Mouse (Mus musculus) liver, embryonic 16.5 days (tissue): ENCODE results near the gene Amdhd2. TPM values are rescaled to one million over a fixed set of nuclear protein-coding genes. Genes with fewer than 3 reads are reported as not detected.

Experiments
- ATAC-seq: fragments of 200-750 bp; cut with Nextera tagmentation; 2 replicates; pipeline ENCODE4 v1.8.0; 2017; ENCODE audit warnings: low read depth, mild to moderate bottlenecking, moderate number of reproducible peaks, moderate library complexity
- H3K27ac ChIP-seq: fragments of 300-500 bp; sonication (generic); 2 replicates; pipeline ENCODE4 v1.5.1; 2014; ENCODE audit warnings: mild to moderate bottlenecking, low read length
- H3K27me3 ChIP-seq: fragments of 300-500 bp; sonication (generic); 2 replicates; pipeline ENCODE4 v1.6.1; 2014; ENCODE audit warnings: low read depth, low read length, mixed read lengths; ENCODE audit not compliant: control insufficient read depth, insufficient read depth
- H3K36me3 ChIP-seq: fragments of 300-500 bp; sonication (generic); 2 replicates; pipeline ENCODE4 v1.6.1; 2014; ENCODE audit warnings: mild to moderate bottlenecking; ENCODE audit not compliant: control insufficient read depth, insufficient read depth
- H3K4me1 ChIP-seq: fragments of 300-500 bp; sonication (generic); 2 replicates; pipeline ENCODE4 v1.6.1; 2014; ENCODE audit warnings: low read depth, low read length, mixed read lengths; ENCODE audit not compliant: control insufficient read depth
- H3K4me2 ChIP-seq: fragments of 300-500 bp; sonication (generic); 2 replicates; pipeline ENCODE4 v1.6.1; 2014; ENCODE audit warnings: low read depth, low read length, mixed read lengths
- H3K4me3 ChIP-seq: fragments of 300-500 bp; sonication (generic); 2 replicates; pipeline ENCODE4 v1.5.1; 2014; ENCODE audit warnings: low read depth, mild to moderate bottlenecking, low read length
- H3K9ac ChIP-seq: fragments of 300-500 bp; sonication (generic); 2 replicates; pipeline ENCODE4 v1.6.1; 2014; ENCODE audit warnings: low read depth, low read length
- H3K9me3 ChIP-seq: fragments of 300-500 bp; sonication (generic); replicated peaks from 2 replicates; pipeline ENCODE4 v1.6.1; 2016; ENCODE audit warnings: low read length; ENCODE audit not compliant: control insufficient read depth
- WGBS: fragments of 180-500 bp; shearing (Covaris S2); extraction: QIAGEN DNeasy Blood & Tissue Kit; methylation state at CpG from one replicate; pipeline ENCODE4 v1.1.7; 2014; ENCODE audit not compliant: insufficient replicate concordance; 5-methylcytosine and 5-hydroxymethylcytosine counted together
- polyA plus RNA-seq: library from polyadenylated mRNA; unstranded; fragments of >200 nt; fragmentation: Nextera tagmentation; extraction: Ambion mirVana; gene quantifications from 2 replicates; pipeline ENCODE4 v1.2.1, GENCODE M21; 2015

Gene Amdhd2
- polyA plus RNA-seq, 1 experiment from 2014 or later, result 25.0 TPM

DNA sequence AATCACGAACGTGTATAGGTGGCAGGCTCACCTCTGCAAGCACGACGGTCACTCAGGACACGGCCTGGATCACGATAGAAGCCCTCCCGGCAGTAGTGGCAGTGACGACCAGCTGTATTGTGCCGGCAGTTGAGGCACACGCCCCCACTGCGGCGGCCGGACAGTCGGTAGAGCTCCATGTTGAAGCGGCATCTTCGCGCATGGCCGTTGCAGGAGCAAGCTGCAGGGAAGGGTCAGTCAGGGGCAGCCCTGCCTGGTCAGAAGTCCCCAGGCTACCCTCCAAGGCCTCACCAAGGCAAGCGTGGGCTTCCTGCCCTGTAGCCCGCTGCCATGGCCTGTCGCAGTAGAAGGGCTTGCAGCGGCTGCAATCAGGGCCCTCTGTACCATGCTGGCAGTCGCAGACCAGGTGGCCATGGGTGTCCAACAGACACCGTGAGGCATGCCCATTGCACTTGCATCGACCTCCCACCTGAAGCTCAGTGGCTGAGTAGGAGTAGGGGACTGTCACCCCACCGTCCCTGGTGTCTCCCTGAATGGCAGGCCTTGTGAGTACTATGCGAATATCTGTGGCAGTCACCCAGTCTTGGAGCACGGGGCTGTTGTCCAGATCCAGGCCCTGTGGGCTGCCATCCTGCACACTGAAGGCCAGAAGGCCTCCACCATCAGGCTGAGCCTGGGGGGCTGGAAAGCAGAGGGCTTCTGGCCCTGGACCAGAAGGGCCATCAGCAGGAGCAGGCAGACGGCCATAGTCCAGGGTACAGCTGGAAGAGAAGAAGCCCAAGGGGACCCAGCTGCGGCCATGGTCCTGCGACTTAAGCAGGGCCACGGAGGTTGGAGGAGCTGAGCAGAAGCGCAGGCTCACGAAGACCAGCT is 44.4 kb upstream of the Amdhd2 start:
- 64% methylated on average over 34 of the region's 34 CpGs for WGBS
- peak overlapping the region; percentile 75 for H3K9ac ChIP-seq
- peak overlapping the region; percentile 58 for H3K4me3 ChIP-seq
- H3K27me3 ChIP-seq, result peaks cover 20% of the 10 kb centered on the region
- peak overlapping the region; percentile 97 for H3K27ac ChIP-seq
- H3K4me2 ChIP-seq, result peak overlapping the region; percentile 100
- H3K9me3 ChIP-seq, result no peaks in the 10 kb centered on the region
- H3K36me3 ChIP-seq, result no peaks in the 10 kb centered on the region
- H3K4me1 ChIP-seq, result peaks cover 90% of the 10 kb centered on the region
- no peak for ATAC-seq

DNA sequence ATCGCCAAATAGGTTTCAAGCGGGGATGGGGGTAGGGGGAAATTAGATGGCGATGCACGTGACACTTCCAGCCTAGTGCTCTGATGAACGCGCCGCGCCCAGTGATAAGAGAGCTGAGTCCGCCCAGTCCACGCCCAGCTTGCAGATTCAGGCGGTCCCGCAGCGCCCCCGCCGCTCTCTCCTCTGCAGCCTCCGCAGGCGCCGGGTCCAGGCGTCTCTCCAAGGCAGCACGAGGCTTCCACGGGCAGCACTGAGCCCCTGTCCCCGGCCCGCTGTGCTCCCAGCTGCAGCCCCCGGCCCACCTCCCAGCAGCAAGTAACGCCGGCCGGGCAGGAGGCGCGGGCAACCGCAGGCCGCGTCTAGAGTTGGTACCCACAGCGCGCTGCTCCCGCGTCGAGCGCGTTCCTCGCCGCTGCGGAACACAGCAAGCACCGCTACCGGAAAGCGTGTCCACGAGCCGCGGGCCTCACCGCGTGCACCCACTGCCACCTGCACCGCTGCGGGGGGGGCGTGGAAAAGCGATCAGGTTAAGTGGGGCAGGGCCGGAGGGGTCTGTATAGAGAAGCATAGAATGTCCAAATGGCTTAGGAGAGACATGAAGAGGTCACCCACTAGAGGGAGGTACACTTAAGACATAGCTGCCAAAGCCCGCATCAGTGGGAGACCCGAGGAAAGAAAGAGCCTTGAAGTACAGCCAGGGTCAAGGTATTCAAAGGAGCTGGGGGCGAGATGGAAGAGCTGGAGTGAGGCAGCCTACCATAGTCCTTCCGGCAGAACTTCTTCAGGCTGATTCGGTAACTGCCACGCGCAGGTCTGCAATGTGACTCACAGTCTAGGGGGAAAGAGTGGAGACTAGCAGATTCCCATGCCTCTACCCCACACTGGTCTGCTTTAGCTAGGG is 43.1 kb upstream of the Amdhd2 start:
- peak overlapping the region; percentile 93 for H3K27ac ChIP-seq
- peak overlapping the region; percentile 87 for H3K9ac ChIP-seq
- peak overlapping the region; percentile 78 for H3K4me3 ChIP-seq
- peak overlapping the region; percentile 100 for H3K4me2 ChIP-seq
- WGBS, result 4% methylated on average over 62 of the region's 62 CpGs
- H3K27me3 ChIP-seq, result peaks cover 11% of the 10 kb centered on the region
- H3K4me1 ChIP-seq, result peaks cover 93% of the 10 kb centered on the region
- H3K36me3 ChIP-seq, result no peaks in the 10 kb centered on the region
- ATAC-seq, result peak; percentile 41
- H3K9me3 ChIP-seq, result no peaks in the 10 kb centered on the region

DNA sequence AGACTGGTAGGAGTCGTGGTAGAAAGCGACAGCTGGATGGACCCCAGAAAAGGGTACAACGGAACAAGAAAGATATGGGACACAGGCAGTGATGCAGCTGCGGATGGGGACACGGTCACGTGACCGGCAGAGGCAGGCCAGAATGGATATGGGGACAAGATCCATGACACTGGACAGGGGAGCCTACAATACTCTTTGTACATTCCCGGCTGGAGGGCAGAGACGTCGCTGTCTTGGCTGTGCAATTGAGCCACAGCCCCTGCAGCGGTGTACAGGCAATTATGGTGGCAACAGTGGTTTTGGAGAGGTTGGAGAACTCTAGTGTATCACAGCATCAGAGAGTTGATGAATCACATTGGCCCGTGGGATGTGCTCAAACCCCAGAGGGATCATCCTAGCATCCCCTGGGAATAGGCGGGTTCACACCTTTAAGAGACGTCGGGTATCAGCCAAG is 42.4 kb upstream of the Amdhd2 start:
- Histone ChIP-seq H3K9me3 (no peaks in the 10 kb centered on the region), H3K4me3 (peak overlapping the region; percentile 78), H3K4me2 (peak overlapping the region; percentile 100), H3K36me3 (no peaks in the 10 kb centered on the region), H3K27ac (peak overlapping the region; percentile 93), H3K9ac (peak overlapping the region; percentile 87), H3K27me3 (peaks cover 6% of the 10 kb centered on the region; the same call in 1 of the 2 replicates), H3K4me1 (peaks cover 93% of the 10 kb centered on the region)
- 4% methylated on average over 15 of the region's 15 CpGs for WGBS
- peak; percentile 2; the same call in 1 of the 2 replicates for ATAC-seq

DNA sequence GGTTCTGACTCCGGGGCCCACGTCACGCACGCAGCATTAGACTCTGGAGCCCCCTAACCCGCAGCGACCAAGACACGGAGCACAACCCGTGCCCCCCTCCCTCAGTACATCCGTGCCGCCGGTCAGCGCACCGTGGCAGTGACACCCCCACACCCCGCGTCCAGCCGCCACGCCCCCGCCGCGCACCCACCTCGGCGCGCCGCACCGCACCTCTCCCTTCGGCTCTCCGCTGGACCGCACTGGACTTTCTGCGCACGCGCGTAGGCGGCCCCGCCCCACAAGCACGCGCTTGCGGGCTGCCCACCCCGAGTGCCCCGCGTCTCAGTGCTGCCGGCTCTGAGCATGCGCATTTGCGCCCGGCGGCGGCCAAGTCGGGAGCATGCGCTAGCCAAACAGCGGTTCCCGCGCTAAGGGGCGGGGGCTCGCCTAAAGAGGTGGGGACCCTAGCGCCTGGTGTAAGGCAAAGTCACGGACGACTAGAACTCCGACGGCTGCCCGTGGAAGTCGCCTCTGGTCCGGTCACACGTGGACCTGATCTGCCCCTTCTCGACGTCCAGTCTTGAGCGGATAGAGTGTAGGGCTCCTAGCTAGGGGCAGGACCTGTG is 41.8 kb upstream of the Amdhd2 start, which contains the start of gene Tbc1d24:
TSS of gene Tbc1d24 (minus strand) at position 279 of the 605 bp plus-strand sequence.
- peak within 1 kb of the TSS; percentile 87 for H3K9ac ChIP-seq
- peak within 1 kb of the TSS; percentile 100 for H3K4me2 ChIP-seq
- H3K4me3 ChIP-seq, result peak within 1 kb of the TSS; percentile 78
- no peaks in the 10 kb centered on the region for H3K9me3 ChIP-seq
- peaks cover 6% of the 10 kb centered on the region; the same call in 1 of the 2 replicates for H3K27me3 ChIP-seq
- H3K27ac ChIP-seq, result peak within 1 kb of the TSS; percentile 93
- peaks cover 93% of the 10 kb centered on the region for H3K4me1 ChIP-seq
- H3K36me3 ChIP-seq, result no peaks in the 10 kb centered on the region
- WGBS, result under 1% methylated on average over 60 of the region's 65 CpGs
- peak; percentile 55 for ATAC-seq

DNA sequence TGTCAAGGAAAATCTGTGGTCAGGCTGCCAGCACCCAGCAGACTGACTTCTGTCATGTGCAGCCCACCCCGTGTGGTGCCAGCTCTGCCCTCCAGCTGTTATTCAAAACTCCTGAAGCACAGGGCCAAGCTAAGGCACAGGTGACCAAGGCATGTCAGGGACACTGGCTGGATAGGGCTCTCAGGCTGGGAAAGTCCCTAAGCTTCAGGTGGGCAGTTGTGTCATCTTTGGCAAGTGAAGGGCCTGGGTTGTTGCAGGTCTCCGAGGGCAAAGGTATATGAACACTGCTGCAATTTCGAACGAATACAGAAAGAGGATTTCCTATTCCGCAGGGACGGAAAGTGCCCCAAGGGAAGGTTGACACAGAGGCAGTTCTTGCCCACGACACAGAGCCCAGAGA is 41.3 kb upstream of the Amdhd2 start:
- no peak for ATAC-seq
- peak overlapping the region; percentile 93 for H3K27ac ChIP-seq
- H3K4me1 ChIP-seq, result peaks cover 93% of the 10 kb centered on the region
- peaks cover 2% of the 10 kb centered on the region; the same call in 1 of the 2 replicates for H3K27me3 ChIP-seq
- H3K9me3 ChIP-seq, result no peaks in the 10 kb centered on the region
- H3K9ac ChIP-seq, result peak overlapping the region; percentile 87
- peak overlapping the region; percentile 100 for H3K4me2 ChIP-seq
- peak overlapping the region; percentile 78 for H3K4me3 ChIP-seq
- no peaks in the 10 kb centered on the region for H3K36me3 ChIP-seq
- WGBS, result 3% methylated on average over 7 of the region's 7 CpGs

DNA sequence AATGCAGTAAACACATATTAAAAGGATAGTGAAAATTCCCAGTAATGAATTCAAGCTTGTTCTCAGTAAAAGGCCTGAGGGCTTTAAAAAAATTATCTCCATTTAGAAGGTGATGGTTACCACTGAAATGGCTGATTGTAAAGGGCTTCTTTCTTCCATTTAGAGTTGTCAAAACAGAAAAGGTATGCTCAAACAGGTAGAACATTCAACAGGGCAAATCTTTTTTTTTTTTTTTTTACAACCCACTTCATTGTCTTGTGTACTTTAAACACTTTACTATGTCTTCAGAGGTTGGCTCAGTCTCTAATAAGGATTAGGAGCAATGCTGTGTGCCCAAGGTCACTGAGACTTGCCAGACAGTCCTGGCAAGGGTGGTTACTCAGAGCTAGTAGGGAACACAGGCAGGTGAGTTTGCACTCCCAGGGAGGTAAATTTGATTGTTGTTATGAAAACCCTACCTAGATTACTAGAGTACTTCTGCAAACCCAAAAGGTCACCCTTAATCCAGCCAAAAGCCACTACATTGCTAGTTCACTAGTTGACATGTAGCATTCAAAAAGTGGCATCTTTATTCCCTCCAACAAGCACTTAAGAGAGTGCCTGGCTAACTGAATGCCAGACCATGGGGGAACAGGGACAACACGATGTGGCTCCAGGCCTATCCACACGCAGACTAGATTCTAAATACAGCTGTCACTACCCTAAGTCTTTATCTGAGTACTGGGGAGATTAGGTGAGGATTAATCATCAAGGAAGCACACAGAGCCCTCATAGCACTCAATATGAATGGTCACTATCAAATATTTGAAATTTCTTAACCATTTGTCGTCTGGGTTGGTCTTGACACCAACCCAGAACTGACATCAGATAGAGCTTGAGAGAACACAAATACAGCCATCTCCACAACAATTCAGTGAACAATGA is 40.3 kb upstream of the Amdhd2 start:
- peak overlapping the region; percentile 100 for H3K4me2 ChIP-seq
- peak overlapping the region; percentile 93 for H3K27ac ChIP-seq
- peak overlapping the region; percentile 78 for H3K4me3 ChIP-seq
- peak overlapping the region; percentile 87 for H3K9ac ChIP-seq
- H3K27me3 ChIP-seq, result peaks cover 2% of the 10 kb centered on the region; the same call in 1 of the 2 replicates
- peaks cover 94% of the 10 kb centered on the region for H3K4me1 ChIP-seq
- no peaks in the 10 kb centered on the region for H3K36me3 ChIP-seq
- WGBS, result 37% methylated on average over 3 of the region's 3 CpGs
- H3K9me3 ChIP-seq, result no peaks in the 10 kb centered on the region
- ATAC-seq, result no peak

DNA sequence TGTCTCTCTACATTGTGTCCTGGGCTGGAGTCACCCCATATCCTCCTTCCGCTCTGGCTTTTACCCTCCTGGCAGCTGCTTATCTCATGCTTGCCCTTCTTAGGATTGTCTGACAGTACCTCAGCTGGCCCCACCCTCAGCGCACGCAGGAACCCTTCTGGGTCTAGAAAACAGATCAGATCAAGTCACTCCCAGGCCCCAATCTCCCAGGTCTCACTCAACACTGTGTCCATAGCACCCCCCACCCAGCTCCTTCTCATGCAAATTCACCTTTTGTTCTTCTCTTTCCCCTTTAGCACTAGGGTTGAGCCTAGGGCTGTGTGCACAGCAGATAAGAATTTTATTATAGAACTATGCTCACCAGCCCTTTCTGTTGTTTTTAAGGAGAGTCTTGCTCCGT is 39.5 kb upstream of the Amdhd2 start:
- WGBS, result 20% methylated on average over 4 of the region's 4 CpGs
- Histone ChIP-seq H3K9me3 (no peaks in the 10 kb centered on the region), H3K27ac (peak overlapping the region; percentile 93), H3K4me3 (peak overlapping the region; percentile 33), H3K36me3 (no peaks in the 10 kb centered on the region), H3K9ac (peak overlapping the region; percentile 50), H3K27me3 (peaks cover 2% of the 10 kb centered on the region; the same call in 1 of the 2 replicates), H3K4me2 (peak overlapping the region; percentile 100), H3K4me1 (peaks cover 94% of the 10 kb centered on the region)
- peak; percentile 67 for ATAC-seq
